Mouse (Mus musculus): ENCODE measurements around the gene Pif1. TPM values are rescaled to one million over a fixed set of nuclear protein-coding genes. Genes with fewer than 3 reads are reported as not detected.

Gene Pif1
- polyA plus RNA-seq, 1 experiment from 2014 or later, result 28.0 TPM

- DNase-seq (ENCODE audit: low spot score), result no peak
- H3K27me3 ChIP-seq (replicated peaks; ENCODE audit: low read depth, poor library complexity, severe bottlenecking), result no peaks in the 10 kb centered on the region
- H3K9me3 ChIP-seq, result no peaks in the 10 kb centered on the region
- peaks cover 47% of the 10 kb centered on the region for H3K4me1 ChIP-seq
- peaks cover 14% of the 10 kb centered on the region; the same call in 1 of the 2 replicates for H3K36me3 ChIP-seq (replicated peaks)
- WGBS, result 90% methylated on average over 5 of the region's 5 CpGs
- H3K27ac ChIP-seq (replicated peaks), result 0 out of 2 replicates have a peak overlapping the region, but pooled peaks have one; percentile 2
- no peak overlapping the region for H3K4me3 ChIP-seq
Observed at GRCm38 (mm10) chr9:65549643-65550042, 37.3 kb upstream of the Pif1 start.

- Histone ChIP-seq H3K27ac (replicated peaks) (peak overlapping the region; percentile 80), H3K36me3 (replicated peaks) (peaks cover 19% of the 10 kb centered on the region; the same call in 1 of the 2 replicates), H3K4me3 (no peak overlapping the region), H3K9me3 (no peaks in the 10 kb centered on the region), H3K4me1 (peaks cover 53% of the 10 kb centered on the region), H3K27me3 (replicated peaks; ENCODE audit: low read depth, poor library complexity, severe bottlenecking) (no peaks in the 10 kb centered on the region)
- no peak for DNase-seq (ENCODE audit: low spot score)
- WGBS, result 49% methylated on average over 7 of the region's 7 CpGs
Observed at GRCm38 (mm10) chr9:65550079-65550831, 36.7 kb upstream of the Pif1 start.

- 21% methylated on average over 5 of the region's 5 CpGs for WGBS
- H3K4me1 ChIP-seq, result peaks cover 56% of the 10 kb centered on the region
- no peaks in the 10 kb centered on the region for H3K9me3 ChIP-seq
- no peaks in the 10 kb centered on the region for H3K27me3 ChIP-seq (replicated peaks; ENCODE audit: low read depth, poor library complexity, severe bottlenecking)
- peak; percentile 80 for DNase-seq (ENCODE audit: low spot score)
- H3K27ac ChIP-seq (replicated peaks), result peak overlapping the region; percentile 80
- H3K36me3 ChIP-seq (replicated peaks), result peaks cover 26% of the 10 kb centered on the region
- H3K4me3 ChIP-seq, result no peak overlapping the region
Observed at GRCm38 (mm10) chr9:65551035-65551434, 35.9 kb upstream of the Pif1 start.

DNA sequence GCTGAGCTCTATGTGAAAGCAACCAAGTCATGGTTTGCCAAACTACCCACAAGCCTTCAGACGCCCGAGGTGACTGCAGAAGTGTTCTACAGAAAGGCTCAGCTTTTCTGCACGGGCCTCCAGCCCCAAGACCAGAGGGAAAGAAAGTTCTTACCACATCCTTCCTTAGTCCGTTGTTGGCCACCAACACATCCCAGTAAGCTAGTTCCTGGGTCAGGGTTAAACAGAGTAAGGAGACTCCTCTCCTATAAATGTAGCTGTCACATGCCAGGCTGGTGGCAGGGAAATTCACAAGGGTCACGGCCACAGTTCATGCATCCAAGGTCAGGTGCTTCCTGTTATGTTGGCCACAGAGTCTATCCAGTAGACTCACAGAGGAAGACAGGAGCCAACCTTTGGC lies 34.8 kb upstream of the Pif1 start:
- Histone ChIP-seq H3K9me3 (no peaks in the 10 kb centered on the region), H3K36me3 (replicated peaks) (peaks cover 37% of the 10 kb centered on the region), H3K4me1 (peaks cover 57% of the 10 kb centered on the region), H3K27me3 (replicated peaks; ENCODE audit: low read depth, poor library complexity, severe bottlenecking) (no peaks in the 10 kb centered on the region), H3K27ac (replicated peaks) (no peak overlapping the region), H3K4me3 (no peak overlapping the region)
- no peak for DNase-seq (ENCODE audit: low spot score)
- 87% methylated on average over 5 of the region's 5 CpGs for WGBS

GRCm38 (mm10) chr9:65552711-65553110 lies 34.2 kb upstream of the Pif1 start:
- H3K27ac ChIP-seq (replicated peaks), result no peak overlapping the region
- no peaks in the 10 kb centered on the region for H3K9me3 ChIP-seq
- DNase-seq (ENCODE audit: low spot score), result no peak
- peaks cover 43% of the 10 kb centered on the region for H3K36me3 ChIP-seq (replicated peaks)
- no peaks in the 10 kb centered on the region for H3K27me3 ChIP-seq (replicated peaks; ENCODE audit: low read depth, poor library complexity, severe bottlenecking)
- WGBS, result 95% methylated on average over 2 of the region's 2 CpGs
- H3K4me1 ChIP-seq, result peaks cover 55% of the 10 kb centered on the region
- no peak overlapping the region for H3K4me3 ChIP-seq

- peaks cover 66% of the 10 kb centered on the region for H3K36me3 ChIP-seq (replicated peaks)
Observed at GRCm38 (mm10) chr9:65555001-65555405, 32.0 kb upstream of the Pif1 start.

GRCm38 (mm10) chr9:65555621-65556020 lies 31.3 kb upstream of the Pif1 start:
- H3K36me3 ChIP-seq (replicated peaks), result peaks cover 72% of the 10 kb centered on the region
- H3K9me3 ChIP-seq, result no peaks in the 10 kb centered on the region
- no peak for DNase-seq (ENCODE audit: low spot score)
- WGBS, result 85% methylated on average over 4 of the region's 4 CpGs
- 0 out of 2 replicates have a peak overlapping the region, but pooled peaks have one; percentile 21 for H3K4me3 ChIP-seq
- H3K4me1 ChIP-seq, result peaks cover 33% of the 10 kb centered on the region
- peak overlapping the region; percentile 79 for H3K27ac ChIP-seq (replicated peaks)
- H3K27me3 ChIP-seq (replicated peaks; ENCODE audit: low read depth, poor library complexity, severe bottlenecking), result no peaks in the 10 kb centered on the region

More at GRCm38 (mm10) chr9:65555001-65555405, 32.0 kb upstream of the Pif1 start:
- Histone ChIP-seq H3K4me3 (peak overlapping the region; percentile 21; the same call in 1 of the 2 replicates), H3K27me3 (replicated peaks; ENCODE audit: low read depth, poor library complexity, severe bottlenecking) (no peaks in the 10 kb centered on the region), H3K9me3 (no peaks in the 10 kb centered on the region), H3K27ac (replicated peaks) (peak overlapping the region; percentile 79), H3K4me1 (peaks cover 39% of the 10 kb centered on the region)
- peak; percentile 66 for DNase-seq (ENCODE audit: low spot score)
- WGBS, result 11% methylated on average over 5 of the region's 5 CpGs

DNA sequence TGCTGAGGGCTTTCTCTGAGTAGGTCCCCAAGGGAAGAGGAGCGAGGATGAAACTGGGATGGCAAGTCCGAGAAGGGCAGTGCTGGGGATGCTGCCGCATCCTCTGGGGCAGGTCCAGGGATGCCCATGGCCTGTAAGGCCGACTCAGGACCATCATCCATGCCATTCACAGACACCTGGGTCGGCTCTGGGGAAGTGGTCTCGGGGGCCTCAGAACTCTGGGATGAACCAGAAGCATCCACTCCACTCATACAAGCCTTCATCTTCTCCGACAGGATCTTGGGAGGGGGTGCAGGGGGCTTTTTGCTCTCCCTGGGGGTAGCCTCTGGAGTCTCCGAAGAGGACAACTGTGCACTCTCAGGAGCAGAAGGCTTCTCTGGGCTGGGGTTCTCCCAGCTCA lies 30.6 kb upstream of the Pif1 start:
- Histone ChIP-seq H3K36me3 (replicated peaks) (peaks cover 78% of the 10 kb centered on the region), H3K9me3 (no peaks in the 10 kb centered on the region), H3K27me3 (replicated peaks; ENCODE audit: low read depth, poor library complexity, severe bottlenecking) (no peaks in the 10 kb centered on the region), H3K4me3 (no peak overlapping the region), H3K27ac (replicated peaks) (peak overlapping the region; percentile 5), H3K4me1 (peaks cover 31% of the 10 kb centered on the region)
- DNase-seq (ENCODE audit: low spot score), result no peak
- 97% methylated on average over 8 of the region's 8 CpGs for WGBS

DNA sequence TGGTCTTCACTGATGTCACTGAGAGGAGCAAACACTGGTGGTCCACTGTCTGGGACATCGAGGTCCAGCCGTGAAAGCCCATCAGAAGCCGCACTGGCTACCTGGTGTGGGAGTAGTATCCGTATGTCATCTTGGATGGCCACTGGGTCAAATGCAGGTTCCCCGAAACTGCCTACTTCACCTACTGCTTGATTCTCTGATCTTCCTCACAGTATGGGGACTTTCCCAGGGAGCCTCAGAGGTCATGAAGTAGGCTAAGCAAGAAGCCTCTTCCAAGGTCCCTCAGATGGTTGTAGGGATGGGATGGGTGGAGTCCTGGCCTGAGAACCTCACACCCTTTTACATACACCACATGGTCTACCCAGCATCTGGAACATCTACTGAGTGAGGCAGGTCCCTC lies 30.0 kb upstream of the Pif1 start:
- DNase-seq (ENCODE audit: low spot score), result no peak
- WGBS, result 97% methylated on average over 5 of the region's 5 CpGs
- H3K36me3 ChIP-seq (replicated peaks), result peaks cover 80% of the 10 kb centered on the region
- H3K27ac ChIP-seq (replicated peaks), result no peak overlapping the region
- no peak overlapping the region for H3K4me3 ChIP-seq
- peaks cover 33% of the 10 kb centered on the region for H3K4me1 ChIP-seq
- H3K27me3 ChIP-seq (replicated peaks; ENCODE audit: low read depth, poor library complexity, severe bottlenecking), result no peaks in the 10 kb centered on the region
- no peaks in the 10 kb centered on the region for H3K9me3 ChIP-seq

GRCm38 (mm10) chr9:65558806-65559205 lies 28.2 kb upstream of the Pif1 start:
- H3K27me3 ChIP-seq (replicated peaks; ENCODE audit: low read depth, poor library complexity, severe bottlenecking), result no peaks in the 10 kb centered on the region
- DNase-seq (ENCODE audit: low spot score), result no peak
- H3K9me3 ChIP-seq, result no peaks in the 10 kb centered on the region
- H3K27ac ChIP-seq (replicated peaks), result no peak overlapping the region
- peaks cover 90% of the 10 kb centered on the region for H3K36me3 ChIP-seq (replicated peaks)
- H3K4me3 ChIP-seq, result no peak overlapping the region
- peaks cover 45% of the 10 kb centered on the region for H3K4me1 ChIP-seq
- WGBS, result 94% methylated on average over 6 of the region's 6 CpGs

DNA sequence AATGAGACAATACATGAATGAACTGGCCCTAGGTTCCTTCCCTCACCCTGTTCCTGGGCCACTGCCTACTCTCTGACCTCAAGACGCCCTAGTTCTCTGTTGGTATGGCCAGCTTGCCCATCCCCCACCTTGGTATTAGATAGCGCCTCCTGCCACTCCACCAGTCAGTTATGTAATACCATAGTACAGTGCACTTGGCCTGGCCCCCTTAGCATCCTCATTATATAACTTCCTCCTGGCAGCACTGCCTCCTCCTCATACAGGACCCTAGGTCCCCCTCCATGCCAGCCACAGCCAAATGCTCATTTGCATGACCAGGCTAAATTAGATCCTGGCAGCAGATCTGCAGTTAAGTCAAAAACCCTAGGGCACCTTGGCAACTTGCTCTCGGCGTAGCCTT lies 25.9 kb upstream of the Pif1 start:
- Histone ChIP-seq H3K36me3 (replicated peaks) (peaks cover 94% of the 10 kb centered on the region), H3K27ac (replicated peaks) (peak overlapping the region; percentile 80)

DNA sequence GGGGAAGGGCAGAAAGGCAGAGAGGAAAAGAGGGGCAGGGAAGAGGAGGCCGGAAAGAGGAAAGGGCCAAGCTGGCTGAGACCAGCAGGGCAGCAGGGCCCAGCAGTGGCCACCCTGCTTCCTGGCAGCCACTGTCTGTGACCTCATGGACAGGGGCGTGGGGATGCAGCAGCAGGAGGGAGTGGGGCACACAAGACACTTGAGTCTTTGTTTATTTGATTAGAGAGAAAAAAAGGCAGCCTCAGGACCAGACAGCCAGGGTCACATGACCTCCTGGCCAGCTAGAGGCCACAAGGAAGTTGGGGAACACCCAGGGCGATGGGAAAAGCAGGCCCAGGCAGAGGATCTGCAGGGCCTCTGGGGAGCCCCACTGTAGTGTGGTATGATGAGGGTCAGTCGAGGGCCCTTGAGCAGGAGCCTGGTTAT lies 24.9 kb upstream of the Pif1 start:
- peak; percentile 60 for DNase-seq (ENCODE audit: low spot score)
- 28% methylated on average over 4 of the region's 4 CpGs for WGBS
- H3K4me3 ChIP-seq, result peak overlapping the region; percentile 21; the same call in 1 of the 2 replicates
- H3K4me1 ChIP-seq, result peaks cover 23% of the 10 kb centered on the region
- peak overlapping the region; percentile 80 for H3K27ac ChIP-seq (replicated peaks)
- no peaks in the 10 kb centered on the region for H3K27me3 ChIP-seq (replicated peaks; ENCODE audit: low read depth, poor library complexity, severe bottlenecking)
- peaks cover 94% of the 10 kb centered on the region for H3K36me3 ChIP-seq (replicated peaks)
- no peaks in the 10 kb centered on the region for H3K9me3 ChIP-seq

More for the DNA sequence above, 25.9 kb upstream of the Pif1 start:
- Histone ChIP-seq H3K27me3 (replicated peaks; ENCODE audit: low read depth, poor library complexity, severe bottlenecking) (no peaks in the 10 kb centered on the region), H3K4me1 (peaks cover 24% of the 10 kb centered on the region), H3K4me3 (no peak overlapping the region), H3K9me3 (no peaks in the 10 kb centered on the region)
- 85% methylated on average over 4 of the region's 4 CpGs for WGBS
- no peak for DNase-seq (ENCODE audit: low spot score)

DNA sequence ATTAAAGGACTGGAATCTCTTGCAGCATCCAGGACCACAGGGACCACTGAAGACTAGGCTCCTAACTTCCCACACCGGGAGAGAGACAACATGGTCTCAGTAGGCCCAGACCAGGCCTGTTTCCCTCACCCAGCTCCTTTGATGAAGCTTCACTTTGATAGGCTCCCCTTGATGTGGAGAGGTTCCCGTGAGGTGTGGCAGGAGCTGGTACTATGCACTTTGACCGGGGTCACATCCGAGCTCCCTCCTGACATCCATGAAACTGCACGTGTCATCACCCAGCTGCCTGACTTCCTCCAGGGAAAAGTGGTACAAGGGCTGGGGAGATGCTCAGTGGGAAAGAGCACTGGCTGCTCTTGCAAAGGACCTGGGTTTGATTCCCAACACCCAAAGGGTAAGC lies 23.9 kb upstream of the Pif1 start:
- no peak overlapping the region for H3K4me3 ChIP-seq
- no peaks in the 10 kb centered on the region for H3K9me3 ChIP-seq
- H3K4me1 ChIP-seq, result peaks cover 23% of the 10 kb centered on the region
- no peaks in the 10 kb centered on the region for H3K27me3 ChIP-seq (replicated peaks; ENCODE audit: low read depth, poor library complexity, severe bottlenecking)
- peaks cover 91% of the 10 kb centered on the region for H3K36me3 ChIP-seq (replicated peaks)
- 91% methylated on average over 5 of the region's 5 CpGs for WGBS
- H3K27ac ChIP-seq (replicated peaks), result peak overlapping the region; percentile 80; the same call in 1 of the 2 replicates
- no peak for DNase-seq (ENCODE audit: low spot score)
